Mouse (Mus musculus) subcutaneous adipose tissue, adult 2 months (tissue): ENCODE data around the gene Lcat. TPM values are rescaled to one million over a fixed set of nuclear protein-coding genes. Genes with fewer than 3 reads are reported as not detected.

Experiments
- polyA plus RNA-seq: library from polyadenylated mRNA; depleted of rRNA; stranded (reverse); fragments of >200 nt; gene quantifications from 2 replicates; pipeline ENCODE4 v1.2.3, GENCODE M21; 2012; ENCODE audit warnings: low replicate concordance; rRNA removed

Lcat gene
- 3.1 and 5.9 TPM in 2 replicates for polyA plus RNA-seq

GRCm38 (mm10) chr8:105943321-105943739, at the start of gene Lcat:
TSS of gene Lcat (minus strand) at chr8:105943382.

GRCm38 (mm10) chr8:105990856-105991387, 47.7 kb upstream of the Lcat start, which contains the start of gene Dus2:
TSS of gene Dus2 (plus strand) at chr8:105991337.

GRCm38 (mm10) chr8:105979325-105979724, 36.1 kb upstream of the Lcat start, which contains the start of gene Dpep3:
TSS of gene Dpep3 (minus strand) at chr8:105979429.

GRCm38 (mm10) chr8:105965905-105966341, 22.7 kb upstream of the Lcat start, which contains the start of gene Slc12a4:
TSS of gene Slc12a4 (minus strand) at chr8:105966097.

GRCm38 (mm10) chr8:105938306-105938669, 4.9 kb downstream of the Lcat start, which contains the start of gene Psmb10:
TSS of gene Psmb10 (minus strand) at chr8:105938444.

GRCm38 (mm10) chr8:105933762-105934161, 9.4 kb downstream of the Lcat start, which contains the start of gene Ctrl:
TSS of gene Ctrl (minus strand) at chr8:105933862.

GRCm38 (mm10) chr8:105900180-105900940, 42.8 kb downstream of the Lcat start, which contains the start of gene Pskh1:
TSS of gene Pskh1 (plus strand) at chr8:105900441.

GRCm38 (mm10) chr8:105893339-105893738, 49.8 kb downstream of the Lcat start, which contains the start of gene Nrn1l:
TSS of gene Nrn1l (plus strand) at chr8:105893567.

Other genes with a start within 250 kb of the Lcat start
- 39.9 and 48.6 TPM in 2 replicates for gene Acd, start 242.3 kb downstream of the Lcat start, polyA plus RNA-seq
- 25.6 and 26.0 TPM in 2 replicates for gene Pard6a, start 242.2 kb downstream of the Lcat start, polyA plus RNA-seq
- 0.10 TPM in 1 of 2 replicates, not detected in the other for gene 4933405L10Rik, start 235.7 kb downstream of the Lcat start, polyA plus RNA-seq
- gene Enkd1, start 235.2 kb downstream of the Lcat start, polyA plus RNA-seq = 5.7 and 12.8 TPM in 2 replicates
- gene Gfod2, start 184.7 kb downstream of the Lcat start, polyA plus RNA-seq = 7.7 and 10.0 TPM in 2 replicates
- 26.6 and 31.6 TPM in 2 replicates for gene Ranbp10, start 116.0 kb downstream of the Lcat start, polyA plus RNA-seq
- gene Tsnaxip1, start 115.7 kb downstream of the Lcat start, polyA plus RNA-seq = 0.05 TPM in 1 of 2 replicates, not detected in the other
- 17.6 and 36.3 TPM in 2 replicates for gene Cenpt, start 90.1 kb downstream of the Lcat start, polyA plus RNA-seq
- gene Thap11, start 88.2 kb downstream of the Lcat start, polyA plus RNA-seq = 39.9 and 66.8 TPM in 2 replicates
- 37.9 and 42.9 TPM in 2 replicates for gene Nutf2, start 82.8 kb downstream of the Lcat start, polyA plus RNA-seq
- gene Edc4, start 62.5 kb downstream of the Lcat start, polyA plus RNA-seq = 45.4 and 85.8 TPM in 2 replicates
- 1.2 and 1.5 TPM in 2 replicates for gene Nrn1l, start 49.8 kb downstream of the Lcat start, polyA plus RNA-seq
- gene Pskh1, start 42.9 kb downstream of the Lcat start, polyA plus RNA-seq = 55.5 and 60.6 TPM in 2 replicates
- 2.2 and 4.2 TPM in 2 replicates for gene Ctrl, start 9.5 kb downstream of the Lcat start, polyA plus RNA-seq
- 152 and 154 TPM in 2 replicates for gene Psmb10, start 4.9 kb downstream of the Lcat start, polyA plus RNA-seq
- gene Slc12a4, start 22.7 kb upstream of the Lcat start, polyA plus RNA-seq = 68.7 and 121 TPM in 2 replicates
- gene Dpep3, start 36.0 kb upstream of the Lcat start, polyA plus RNA-seq = 0.18 and 0.40 TPM in 2 replicates
- 15.8 and 20.1 TPM in 2 replicates for gene Dus2, start 48.0 kb upstream of the Lcat start, polyA plus RNA-seq
- gene Dpep2nb, start 62.6 kb upstream of the Lcat start, polyA plus RNA-seq = not detected in 2 replicates
- gene Ddx28, start 68.5 kb upstream of the Lcat start, polyA plus RNA-seq = 11.3 and 11.9 TPM in 2 replicates
- gene Nfatc3, start 115.5 kb upstream of the Lcat start, polyA plus RNA-seq = 29.9 and 36.2 TPM in 2 replicates
- gene Esrp2, start 193.6 kb upstream of the Lcat start, polyA plus RNA-seq = 0.06 and 12.4 TPM in 2 replicates
- gene Pla2g15, start 207.0 kb upstream of the Lcat start, polyA plus RNA-seq = 35.2 and 37.3 TPM in 2 replicates
- gene Slc7a6, start 225.5 kb upstream of the Lcat start, polyA plus RNA-seq = 35.1 and 36.9 TPM in 2 replicates